Mouse (Mus musculus): ENCODE results near the gene Atxn1. TPM values are rescaled to one million over a fixed set of nuclear protein-coding genes. Genes with fewer than 3 reads are reported as not detected.

Atxn1 gene
- polyA plus RNA-seq, 1 experiment = 16.7 TPM

- peaks cover 16% of the 10 kb centered on the region for H3K4me1 ChIP-seq (ENCODE audit: control insufficient read depth, insufficient read depth, low read length)
- DNase-seq = no peak
- TF ChIP-seq CTCF (IDR thresholded peaks at IDR 0.05; ENCODE audit: insufficient read depth, low read length) = no peak
- TF ChIP-seq POLR2A (IDR thresholded peaks at IDR 0.05; ENCODE audit: borderline replicate concordance, extremely low read depth, low read depth, low read length) = no peak
- H3K4me3 ChIP-seq (replicated peaks; ENCODE audit: extremely low read depth, low read depth, low read length) = no peak overlapping the region
- WGBS = 60% methylated on average over 9 of the region's 9 CpGs
These were observed 9.3 kb downstream of the Atxn1 start for GRCm38 (mm10) chr13:45955370-45956055.

- no peak for DNase-seq
- TF ChIP-seq POLR2A (IDR thresholded peaks at IDR 0.05; ENCODE audit: borderline replicate concordance, extremely low read depth, low read depth, low read length) (no peak), CTCF (IDR thresholded peaks at IDR 0.05; ENCODE audit: insufficient read depth, low read length) (no peak)
- peaks cover 9% of the 10 kb centered on the region; the same call in 1 of the 2 replicates for H3K4me1 ChIP-seq (ENCODE audit: control insufficient read depth, insufficient read depth, low read length)
- WGBS = 90% methylated on average over 4 of the region's 4 CpGs
- no peak overlapping the region for H3K4me3 ChIP-seq (replicated peaks; ENCODE audit: extremely low read depth, low read depth, low read length)
These were observed 11.7 kb downstream of the Atxn1 start for GRCm38 (mm10) chr13:45953098-45953497.

GRCm38 (mm10) chr13:45951071-45951645 lies 13.7 kb downstream of the Atxn1 start:
- no peak for DNase-seq
- no peak for TF ChIP-seq CTCF (IDR thresholded peaks at IDR 0.05; ENCODE audit: insufficient read depth, low read length)
- TF ChIP-seq POLR2A (IDR thresholded peaks at IDR 0.05; ENCODE audit: borderline replicate concordance, extremely low read depth, low read depth, low read length) = no peak
- H3K4me1 ChIP-seq (ENCODE audit: control insufficient read depth, insufficient read depth, low read length) = peaks cover 9% of the 10 kb centered on the region; the same call in 1 of the 2 replicates
- WGBS = 60% methylated on average over 20 of the region's 20 CpGs
- no peak overlapping the region for H3K4me3 ChIP-seq (replicated peaks; ENCODE audit: extremely low read depth, low read depth, low read length)

GRCm38 (mm10) chr13:45950355-45950861 lies 14.4 kb downstream of the Atxn1 start:
- TF ChIP-seq POLR2A (IDR thresholded peaks at IDR 0.05; ENCODE audit: borderline replicate concordance, extremely low read depth, low read depth, low read length) (no peak), CTCF (IDR thresholded peaks at IDR 0.05; ENCODE audit: insufficient read depth, low read length) (no peak)
- Histone ChIP-seq H3K4me3 (replicated peaks; ENCODE audit: extremely low read depth, low read depth, low read length) (no peak overlapping the region), H3K4me1 (ENCODE audit: control insufficient read depth, insufficient read depth, low read length) (peaks cover 4% of the 10 kb centered on the region; the same call in 1 of the 2 replicates)
- DNase-seq = no peak
- 54% methylated on average over 8 of the region's 8 CpGs for WGBS

DNA sequence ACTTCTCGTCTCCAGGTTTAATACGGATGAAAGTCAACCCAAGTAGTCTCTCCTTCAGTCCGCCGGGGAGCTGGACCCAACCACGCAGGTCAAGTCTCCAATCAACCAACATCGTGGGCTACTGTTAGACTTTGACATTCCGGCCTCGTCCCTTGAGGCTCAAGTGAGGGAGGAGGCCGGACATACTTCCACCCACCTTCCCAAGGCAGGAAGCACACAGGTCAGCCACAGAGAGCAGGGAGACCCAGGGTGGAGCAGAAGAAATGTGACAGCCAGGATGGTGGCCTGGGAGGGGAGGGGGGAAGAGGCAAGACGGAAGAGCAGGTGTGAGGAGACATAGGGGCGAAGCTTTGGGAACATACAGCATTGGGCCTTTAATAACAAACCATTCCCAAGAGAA lies 18.7 kb downstream of the Atxn1 start:
- H3K4me3 ChIP-seq (replicated peaks; ENCODE audit: extremely low read depth, low read depth, low read length) = no peak overlapping the region
- TF ChIP-seq CTCF (IDR thresholded peaks at IDR 0.05; ENCODE audit: insufficient read depth, low read length) (no peak), POLR2A (IDR thresholded peaks at IDR 0.05; ENCODE audit: borderline replicate concordance, extremely low read depth, low read depth, low read length) (no peak)
- no peak for DNase-seq
- 91% methylated on average over 11 of the region's 11 CpGs for WGBS
- no peaks in the 10 kb centered on the region for H3K4me1 ChIP-seq (ENCODE audit: control insufficient read depth, insufficient read depth, low read length)

DNA sequence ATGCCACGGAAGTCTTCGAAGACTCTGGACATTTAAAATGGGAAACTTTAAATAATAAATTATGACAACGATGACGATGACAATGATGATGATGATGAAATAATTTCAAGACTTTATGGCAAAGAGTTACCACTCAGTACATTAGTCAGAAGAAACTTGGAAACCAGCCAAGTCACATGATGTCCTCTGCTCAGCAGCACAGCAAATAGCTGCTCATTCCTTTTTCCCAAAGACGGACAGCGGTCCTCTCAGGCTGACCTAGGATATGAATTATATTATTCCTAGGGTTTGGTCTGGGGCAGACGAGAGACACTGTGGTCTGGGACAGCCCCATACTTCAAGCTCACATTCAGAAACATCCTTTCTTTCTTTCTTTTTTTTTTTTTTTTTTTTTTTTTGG lies 22.5 kb downstream of the Atxn1 start:
- H3K4me3 ChIP-seq (replicated peaks; ENCODE audit: extremely low read depth, low read depth, low read length) = no peak overlapping the region
- no peak for DNase-seq
- H3K4me1 ChIP-seq (ENCODE audit: control insufficient read depth, insufficient read depth, low read length) = no peaks in the 10 kb centered on the region
- TF ChIP-seq CTCF (IDR thresholded peaks at IDR 0.05; ENCODE audit: insufficient read depth, low read length) (no peak), POLR2A (IDR thresholded peaks at IDR 0.05; ENCODE audit: borderline replicate concordance, extremely low read depth, low read depth, low read length) (no peak)
- WGBS = 74% methylated on average over 7 of the region's 7 CpGs

DNA sequence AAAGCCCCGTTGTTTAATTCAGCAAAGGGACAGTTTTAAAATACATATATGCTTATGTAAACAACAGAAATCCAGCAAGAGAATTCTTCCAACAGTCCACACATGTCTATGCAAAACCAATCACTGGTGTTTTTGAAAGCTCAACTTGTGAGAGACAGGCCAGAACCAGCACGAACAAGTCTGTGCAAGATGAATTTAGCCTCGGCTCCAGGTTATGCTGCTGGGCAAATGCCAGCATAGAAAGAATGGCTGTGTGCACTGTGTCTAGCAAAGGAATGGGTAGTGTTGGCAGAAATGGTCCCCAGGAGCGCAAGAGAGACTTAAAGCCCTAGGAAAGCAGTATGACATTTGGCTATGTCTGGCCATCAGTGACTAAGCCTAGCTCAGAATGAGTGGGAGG lies 24.1 kb downstream of the Atxn1 start:
- Histone ChIP-seq H3K4me1 (ENCODE audit: control insufficient read depth, insufficient read depth, low read length) (no peaks in the 10 kb centered on the region), H3K4me3 (replicated peaks; ENCODE audit: extremely low read depth, low read depth, low read length) (no peak overlapping the region)
- no peak for DNase-seq
- 68% methylated on average over 4 of the region's 4 CpGs for WGBS
- no peak for TF ChIP-seq POLR2A (IDR thresholded peaks at IDR 0.05; ENCODE audit: borderline replicate concordance, extremely low read depth, low read depth, low read length)
- no peak for TF ChIP-seq CTCF (IDR thresholded peaks at IDR 0.05; ENCODE audit: insufficient read depth, low read length)

GRCm38 (mm10) chr13:45939561-45939960 lies 25.2 kb downstream of the Atxn1 start:
- no peak for TF ChIP-seq CTCF (IDR thresholded peaks at IDR 0.05; ENCODE audit: insufficient read depth, low read length)
- TF ChIP-seq POLR2A (IDR thresholded peaks at IDR 0.05; ENCODE audit: borderline replicate concordance, extremely low read depth, low read depth, low read length) = no peak
- Histone ChIP-seq H3K4me3 (replicated peaks; ENCODE audit: extremely low read depth, low read depth, low read length) (no peak overlapping the region), H3K4me1 (ENCODE audit: control insufficient read depth, insufficient read depth, low read length) (no peaks in the 10 kb centered on the region)
- WGBS = 80% methylated on average over 6 of the region's 6 CpGs
- DNase-seq = no peak

- Histone ChIP-seq H3K4me3 (replicated peaks; ENCODE audit: extremely low read depth, low read depth, low read length) (no peak overlapping the region), H3K4me1 (ENCODE audit: control insufficient read depth, insufficient read depth, low read length) (no peaks in the 10 kb centered on the region)
- no peak for TF ChIP-seq CTCF (IDR thresholded peaks at IDR 0.05; ENCODE audit: insufficient read depth, low read length)
- no peak for TF ChIP-seq POLR2A (IDR thresholded peaks at IDR 0.05; ENCODE audit: borderline replicate concordance, extremely low read depth, low read depth, low read length)
- no peak for DNase-seq
- WGBS = 68% methylated on average over 5 of the region's 5 CpGs
These were observed 26.7 kb downstream of the Atxn1 start for GRCm38 (mm10) chr13:45938083-45938482.

- Histone ChIP-seq H3K4me1 (ENCODE audit: control insufficient read depth, insufficient read depth, low read length) (no peaks in the 10 kb centered on the region; the same call in 1 of the 2 replicates), H3K4me3 (replicated peaks; ENCODE audit: extremely low read depth, low read depth, low read length) (no peak overlapping the region)
- TF ChIP-seq POLR2A (IDR thresholded peaks at IDR 0.05; ENCODE audit: borderline replicate concordance, extremely low read depth, low read depth, low read length) = no peak
- TF ChIP-seq CTCF (IDR thresholded peaks at IDR 0.05; ENCODE audit: insufficient read depth, low read length) = no peak
- no peak for DNase-seq
These were observed 28.0 kb downstream of the Atxn1 start for GRCm38 (mm10) chr13:45936765-45937164.

All from lung, adult 2 months (tissue).